Mouse (Mus musculus) C2C12 (cell line): ENCODE measurements around the gene Nrxn3.

Source experiments
- CEBPB ChIP-seq: IDR thresholded peaks from one replicate; pipeline ENCODE4 v1.6.1; 2011; ENCODE audit warnings: low read depth, mild to moderate bottlenecking, control low read depth, moderate library complexity
- CTCF ChIP-seq: IDR thresholded peaks from one replicate; pipeline ENCODE4 v1.5.1; 2011; ENCODE audit not compliant: control insufficient read depth, insufficient read depth, insufficient read length
- FOSL1 ChIP-seq: IDR thresholded peaks from one replicate; pipeline ENCODE4 v1.8.0; 2011; ENCODE audit warnings: mild to moderate bottlenecking, low read length; ENCODE audit not compliant: poor library complexity, insufficient read depth, severe bottlenecking
- MAX ChIP-seq: IDR thresholded peaks from one replicate; pipeline ENCODE4 v1.6.1; 2011; ENCODE audit warnings: mild to moderate bottlenecking, control low read depth
- MYOD1 ChIP-seq: IDR thresholded peaks from one replicate; pipeline ENCODE4 v1.6.1; 2011; ENCODE audit warnings: low read depth; ENCODE audit not compliant: control insufficient read depth, insufficient read length
- MYOG ChIP-seq: IDR thresholded peaks from one replicate; pipeline ENCODE4 v1.6.1; 2011; ENCODE audit not compliant: control insufficient read depth, insufficient read length; ENCODE audit errors: extremely low read depth
- USF1 ChIP-seq: IDR thresholded peaks from one replicate; pipeline ENCODE4 v1.6.1; 2011; ENCODE audit warnings: low read depth, mild to moderate bottlenecking, control low read depth, moderate library complexity

- TF ChIP-seq CTCF (no peak), MYOD1 (no peak), MAX (no peak), MYOG (no peak), USF1 (no peak), CEBPB (no peak), FOSL1 (no peak)
These were observed 1042.5 kb downstream of the Nrxn3 start for GRCm38 (mm10) chr12:89765179-89765578.
